Mouse (Mus musculus) liver, embryonic 11.5 days (tissue): ENCODE data around the gene Lyrm9. TPM values are rescaled to one million over a fixed set of nuclear protein-coding genes. Genes with fewer than 3 reads are reported as not detected.
"Not testable (repeated sequence)": the region's sequence is repeated elsewhere in the genome, so short reads cannot be mapped to it uniquely, and the experiment has no call there.

Source experiments
- ATAC-seq: fragments of 200-750 bp; cut with Nextera tagmentation; replicated peaks from 2 replicates; pipeline ENCODE4 v1.8.0; 2017; ENCODE audit warnings: moderate number of reproducible peaks, mild to moderate bottlenecking, moderate TSS enrichment, moderate library complexity; ENCODE audit not compliant: low FRiP score
- DNase-seq: peaks from one replicate; pipeline ENCODE4 v3.0.0-alpha.2; 2017; ENCODE audit warnings: low spot score
- H3K27ac ChIP-seq: fragments of 300-500 bp; sonication (generic); 2 replicates; pipeline ENCODE4 v1.5.1; 2014; ENCODE audit warnings: mild to moderate bottlenecking, low read depth, low read length, control low read depth
- H3K27me3 ChIP-seq: fragments of 300-500 bp; sonication (generic); replicated peaks from 2 replicates; pipeline ENCODE4 v1.6.1; 2014; ENCODE audit warnings: low read length, mixed read lengths; ENCODE audit not compliant: control insufficient read depth, insufficient read depth
- H3K36me3 ChIP-seq: fragments of 300-500 bp; sonication (generic); 2 replicates; pipeline ENCODE4 v1.6.1; 2014; ENCODE audit warnings: mild to moderate bottlenecking, low read length, moderate library complexity, mixed read lengths; ENCODE audit not compliant: control insufficient read depth, insufficient read depth
- H3K4me1 ChIP-seq: fragments of 300-500 bp; sonication (generic); replicated peaks from 2 replicates; pipeline ENCODE4 v1.6.1; 2014; ENCODE audit warnings: low read length, mixed read lengths; ENCODE audit not compliant: control insufficient read depth, insufficient read depth
- H3K4me2 ChIP-seq: fragments of 300-500 bp; sonication (generic); 2 replicates; pipeline ENCODE4 v1.6.1; 2014; ENCODE audit warnings: mild to moderate bottlenecking, control low read depth, moderate library complexity
- H3K4me3 ChIP-seq: fragments of 300-500 bp; sonication (generic); 2 replicates; pipeline ENCODE4 v1.5.1; 2014; ENCODE audit warnings: low read depth, low read length, control low read depth
- H3K9ac ChIP-seq: fragments of 300-500 bp; sonication (generic); 2 replicates; pipeline ENCODE4 v1.6.1; 2014; ENCODE audit warnings: low read depth, low read length, control low read depth
- H3K9me3 ChIP-seq: fragments of 300-500 bp; sonication (generic); 2 replicates; pipeline ENCODE4 v1.6.1; 2016; ENCODE audit warnings: low read length, inconsistent platforms, mixed read lengths; ENCODE audit not compliant: control insufficient read depth
- WGBS: fragments of 180-500 bp; shearing (Covaris S2); extraction: QIAGEN DNeasy Blood & Tissue Kit; methylation state at CpG from one replicate; pipeline ENCODE4 v1.1.7; 2014; 5-methylcytosine and 5-hydroxymethylcytosine counted together
- polyA plus RNA-seq: library from polyadenylated mRNA; unstranded; fragments of >200 nt; fragmentation: Nextera tagmentation; extraction: Ambion mirVana; gene quantifications from 2 replicates; pipeline ENCODE4 v1.2.1, GENCODE M21; 2014

Lyrm9 gene
- polyA plus RNA-seq, 1 experiment from 2014 or later: 28.7 TPM

DNA sequence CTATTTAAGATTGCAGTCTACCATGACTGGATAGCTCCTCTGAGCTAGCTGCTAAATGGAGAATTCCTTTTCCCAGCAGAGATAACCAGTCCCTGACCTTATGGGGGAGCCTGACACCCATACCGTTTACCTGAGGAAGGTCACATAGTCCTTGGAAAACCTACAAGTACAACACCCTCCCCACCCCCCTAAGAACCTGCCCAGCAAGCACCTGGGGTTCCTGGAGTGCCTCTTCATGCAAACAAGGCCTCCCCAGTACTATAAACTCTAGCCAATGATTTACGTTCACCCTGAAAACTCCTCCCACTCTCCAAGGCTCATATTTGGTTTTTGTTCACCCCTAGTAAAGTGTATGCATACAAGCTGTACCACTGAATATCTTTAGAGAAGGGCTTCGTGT is 41.3 kb downstream of the Lyrm9 start:
- no peak overlapping the region for H3K27ac ChIP-seq
- H3K4me2 ChIP-seq: no peak overlapping the region
- H3K4me1 ChIP-seq: peaks cover 4% of the 10 kb centered on the region; the same call in 1 of the 2 replicates
- H3K27me3 ChIP-seq: no peaks in the 10 kb centered on the region
- H3K4me3 ChIP-seq: no peak overlapping the region
- whole genome bisulfite sequencing: 55% methylated on average over 3 of the region's 3 CpGs
- no peak for ATAC-seq
- no peaks in the 10 kb centered on the region for H3K36me3 ChIP-seq
- no peaks in the 10 kb centered on the region for H3K9me3 ChIP-seq
- no peak for DNase-seq
- H3K9ac ChIP-seq: no peak overlapping the region

DNA sequence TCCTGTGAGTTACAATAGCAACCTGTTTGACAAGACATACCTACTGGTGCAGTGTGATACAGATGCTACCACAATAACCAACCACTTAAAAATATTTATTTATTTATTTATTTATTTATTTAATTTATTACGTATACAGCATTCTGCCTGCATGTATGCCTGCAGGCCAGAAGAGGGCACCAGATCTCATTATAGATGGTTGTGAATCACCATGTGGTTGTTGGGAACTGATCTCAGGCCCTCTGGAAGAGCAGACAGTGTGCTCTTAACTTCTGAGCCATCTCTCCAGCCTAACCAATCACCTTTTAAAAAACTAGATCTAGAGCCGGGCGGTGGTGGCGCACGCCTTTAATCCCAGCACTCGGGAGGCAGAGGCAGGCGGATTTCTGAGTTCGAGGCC is 42.8 kb downstream of the Lyrm9 start:
- DNase-seq, H3K4me1 ChIP-seq, H3K9me3 ChIP-seq, ATAC-seq, H3K27ac ChIP-seq, H3K9ac ChIP-seq, H3K27me3 ChIP-seq, H3K4me3 ChIP-seq, H3K36me3 ChIP-seq, H3K4me2 ChIP-seq: not testable (repeated sequence)
- 96% methylated on average over 8 of the region's 8 CpGs for WGBS

DNA sequence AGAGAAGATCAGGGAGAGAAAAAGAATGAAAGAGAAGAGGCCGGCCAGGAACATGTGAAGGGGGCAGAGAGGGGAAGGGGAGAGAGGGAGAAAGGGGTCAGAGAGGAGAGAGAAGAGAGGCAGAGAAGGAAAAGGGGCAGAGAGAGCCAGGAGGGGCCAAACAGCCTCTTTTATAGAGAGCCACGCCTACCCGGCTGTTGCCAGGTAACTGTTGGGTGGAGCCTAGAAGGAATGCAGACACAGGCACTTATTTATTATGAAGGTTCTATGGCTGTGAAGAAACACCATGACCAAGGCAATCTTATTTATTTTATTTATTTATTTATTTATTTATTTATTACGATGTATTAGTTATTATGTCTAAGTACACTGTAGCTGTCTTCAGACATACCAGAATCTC is 44.5 kb downstream of the Lyrm9 start:
- H3K4me1 ChIP-seq: peaks cover 4% of the 10 kb centered on the region; the same call in 1 of the 2 replicates
- 76% methylated on average over 4 of the region's 4 CpGs for WGBS

DNA sequence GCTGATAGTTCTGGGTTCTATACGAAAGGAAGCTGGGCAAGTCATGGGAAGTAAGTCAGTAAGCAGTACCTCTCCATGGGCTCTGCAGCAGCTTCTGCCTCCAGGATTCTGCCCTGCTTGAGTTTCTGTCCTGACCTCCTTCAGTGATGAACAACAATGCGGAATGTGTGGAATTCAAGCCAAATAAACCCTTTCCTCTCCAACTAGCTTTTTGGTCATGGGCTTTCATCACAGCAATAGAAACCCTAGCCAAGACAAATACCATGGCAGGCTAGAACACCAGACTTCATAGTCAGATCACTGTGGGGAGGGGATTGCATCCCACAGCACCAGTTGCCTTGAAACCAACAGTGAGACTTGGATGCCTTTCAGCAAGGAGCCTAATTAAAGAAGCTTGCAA is 46.4 kb downstream of the Lyrm9 start:
- DNase-seq (no peak), ATAC-seq (no peak)
- Histone ChIP-seq H3K36me3 (no peaks in the 10 kb centered on the region), H3K4me1 (peaks cover 4% of the 10 kb centered on the region; the same call in 1 of the 2 replicates), H3K9me3 (no peaks in the 10 kb centered on the region), H3K27ac (no peak overlapping the region), H3K27me3 (no peaks in the 10 kb centered on the region), H3K4me3 (no peak overlapping the region), H3K9ac (no peak overlapping the region), H3K4me2 (no peak overlapping the region)
- 49% methylated on average over 2 of the region's 2 CpGs for WGBS

More for the DNA sequence above, 44.5 kb downstream of the Lyrm9 start:
- H3K27me3 ChIP-seq: no peaks in the 10 kb centered on the region
- H3K9me3 ChIP-seq: no peaks in the 10 kb centered on the region
- ATAC-seq (no peak), DNase-seq (no peak)
- no peak overlapping the region for H3K4me3 ChIP-seq
- no peak overlapping the region for H3K4me2 ChIP-seq
- H3K36me3 ChIP-seq: no peaks in the 10 kb centered on the region
- H3K9ac ChIP-seq: no peak overlapping the region
- H3K27ac ChIP-seq: no peak overlapping the region

DNA sequence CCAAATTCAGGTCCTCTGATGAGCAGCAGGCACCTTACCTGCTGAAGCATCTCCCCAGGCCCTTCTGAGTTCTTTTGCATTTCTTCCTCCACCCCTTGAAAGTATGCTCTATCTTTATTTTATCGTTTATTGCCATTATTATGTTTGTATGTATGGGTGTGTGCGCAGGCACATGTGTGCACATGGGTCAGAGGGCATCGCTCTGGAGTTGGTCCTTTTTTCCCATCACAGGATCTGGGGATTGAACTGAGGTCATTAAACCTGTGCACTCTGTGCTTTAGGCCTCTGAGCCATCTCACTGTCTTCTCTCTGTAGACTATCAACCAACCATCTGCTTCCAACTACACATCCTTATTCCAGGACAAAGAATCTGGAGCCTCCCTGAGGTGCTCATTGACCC is 53.3 kb downstream of the Lyrm9 start:
- WGBS: 85% methylated on average over 3 of the region's 3 CpGs
- no peak overlapping the region for H3K27ac ChIP-seq
- no peak overlapping the region for H3K4me2 ChIP-seq
- no peak overlapping the region for H3K4me3 ChIP-seq
- no peak for ATAC-seq
- no peak overlapping the region for H3K9ac ChIP-seq
- H3K9me3 ChIP-seq: no peaks in the 10 kb centered on the region
- no peaks in the 10 kb centered on the region for H3K27me3 ChIP-seq
- H3K36me3 ChIP-seq: no peaks in the 10 kb centered on the region
- H3K4me1 ChIP-seq: no peaks in the 10 kb centered on the region
- DNase-seq: no peak

DNA sequence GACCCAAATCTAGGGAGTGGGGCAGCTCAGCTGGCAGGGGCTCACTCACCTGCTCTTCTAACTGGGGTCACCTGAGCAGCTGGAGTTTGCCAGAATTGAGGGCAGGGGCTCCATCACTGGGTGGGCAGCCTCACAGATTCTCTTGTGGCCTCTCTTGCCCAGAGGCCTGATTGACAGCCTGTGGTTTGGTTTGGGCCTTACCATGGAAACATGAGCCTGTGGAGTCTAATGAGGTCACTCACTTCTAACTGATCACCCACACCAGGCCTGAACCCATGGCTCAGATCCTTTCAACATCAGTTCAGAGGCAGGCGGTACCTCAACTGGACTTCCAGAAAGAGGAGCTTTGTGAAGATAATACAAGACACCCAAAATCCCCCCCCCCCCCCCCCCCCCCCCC is 60.3 kb downstream of the Lyrm9 start:
- no peaks in the 10 kb centered on the region for H3K9me3 ChIP-seq
- H3K9ac ChIP-seq: no peak overlapping the region
- DNase-seq: no peak
- H3K4me3 ChIP-seq: no peak overlapping the region
- ATAC-seq: no peak
- H3K4me2 ChIP-seq: no peak overlapping the region
- WGBS: 64% methylated on average over 1 of the region's 1 CpGs
- H3K36me3 ChIP-seq: no peaks in the 10 kb centered on the region
- H3K27me3 ChIP-seq: no peaks in the 10 kb centered on the region
- no peaks in the 10 kb centered on the region for H3K4me1 ChIP-seq
- no peak overlapping the region for H3K27ac ChIP-seq

DNA sequence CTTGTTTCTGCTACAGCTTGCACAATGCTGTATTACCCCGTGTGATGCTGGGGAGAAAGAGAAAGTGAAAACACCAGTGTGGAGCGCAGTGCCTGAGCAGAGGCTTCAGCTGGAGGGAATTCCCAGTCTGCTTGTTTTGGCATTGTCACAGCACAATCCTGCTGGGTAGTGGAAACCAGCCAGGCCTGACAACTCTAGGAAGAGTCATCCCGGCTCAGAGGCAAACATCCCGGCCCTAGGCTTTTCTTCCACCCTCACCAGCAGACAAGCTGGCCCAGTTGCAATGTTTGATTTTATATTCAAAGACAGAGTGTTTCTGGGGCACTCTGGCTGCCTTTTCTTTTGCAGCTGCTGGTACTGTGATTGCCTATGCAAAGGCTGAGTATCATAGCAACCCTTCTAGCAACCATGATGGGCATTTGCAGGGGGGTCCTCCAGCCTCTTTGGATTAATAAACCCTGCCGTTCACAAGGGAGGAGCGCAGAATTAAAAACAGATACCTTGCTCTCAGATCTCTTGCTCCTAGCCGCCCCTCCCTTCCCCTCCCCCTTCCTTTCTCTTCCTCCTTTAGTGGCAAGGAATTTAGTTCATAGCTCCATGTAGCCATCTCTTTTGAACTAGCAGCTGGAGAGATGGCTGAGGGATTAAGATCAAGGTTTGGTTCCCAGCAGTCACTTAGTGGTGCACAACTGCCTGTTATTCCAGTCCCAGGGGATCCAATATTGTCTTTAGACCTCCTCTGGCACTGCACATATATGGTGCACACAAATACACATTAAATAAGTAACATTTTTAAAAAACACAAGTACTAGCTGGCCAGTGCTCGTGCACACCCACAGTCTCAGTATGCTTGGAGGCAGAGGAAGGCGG is 61.0 kb downstream of the Lyrm9 start:
- DNase-seq (no peak), ATAC-seq (no peak)
- Histone ChIP-seq H3K27me3 (no peaks in the 10 kb centered on the region), H3K36me3 (no peaks in the 10 kb centered on the region), H3K4me3 (no peak overlapping the region), H3K4me2 (no peak overlapping the region), H3K9me3 (no peaks in the 10 kb centered on the region), H3K27ac (no peak overlapping the region), H3K4me1 (no peaks in the 10 kb centered on the region), H3K9ac (no peak overlapping the region)
- 57% methylated on average over 9 of the region's 9 CpGs for WGBS

DNA sequence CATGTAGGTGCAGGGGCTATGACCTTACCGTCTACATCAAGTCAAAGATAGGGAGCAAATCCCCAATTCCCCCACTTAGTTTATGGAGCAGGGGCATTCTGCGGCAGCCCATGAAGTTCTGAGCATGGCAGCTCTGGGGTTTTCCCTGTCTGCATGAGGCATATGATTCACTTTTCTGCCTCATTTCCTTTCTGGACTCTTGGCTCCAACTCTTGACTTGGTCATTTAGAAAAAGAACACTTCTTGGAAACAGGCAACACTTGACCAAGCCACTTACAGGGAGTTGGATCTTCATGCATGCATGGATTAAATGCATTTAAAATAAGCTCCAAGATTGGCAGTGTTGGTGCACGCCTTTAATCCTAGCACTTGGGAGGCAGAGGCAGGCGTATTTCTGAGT is 62.8 kb downstream of the Lyrm9 start:
- Histone ChIP-seq H3K36me3 (no peaks in the 10 kb centered on the region), H3K9ac (no peak overlapping the region), H3K27me3 (no peaks in the 10 kb centered on the region), H3K4me2 (no peak overlapping the region), H3K9me3 (no peaks in the 10 kb centered on the region), H3K27ac (no peak overlapping the region), H3K4me3 (no peak overlapping the region), H3K4me1 (no peaks in the 10 kb centered on the region)
- no peak for ATAC-seq
- 77% methylated on average over 4 of the region's 4 CpGs for whole genome bisulfite sequencing
- DNase-seq: no peak
